Mouse (Mus musculus) megakaryocyte, embryonic 14.5 days (primary cell): ENCODE measurements around the gene Cd300c.

ENCODE experiments used
- FLI1 ChIP-seq: IDR thresholded peaks from 2 replicates; pipeline ENCODE4 v1.6.1; 2012; ENCODE audit warnings: low read length, inconsistent platforms, mixed read lengths
- GATA1 ChIP-seq: IDR thresholded peaks from 3 replicates; pipeline ENCODE4 v1.6.1; 2012; ENCODE audit warnings: mixed read lengths, low read length, inconsistent platforms, borderline replicate concordance

DNA sequence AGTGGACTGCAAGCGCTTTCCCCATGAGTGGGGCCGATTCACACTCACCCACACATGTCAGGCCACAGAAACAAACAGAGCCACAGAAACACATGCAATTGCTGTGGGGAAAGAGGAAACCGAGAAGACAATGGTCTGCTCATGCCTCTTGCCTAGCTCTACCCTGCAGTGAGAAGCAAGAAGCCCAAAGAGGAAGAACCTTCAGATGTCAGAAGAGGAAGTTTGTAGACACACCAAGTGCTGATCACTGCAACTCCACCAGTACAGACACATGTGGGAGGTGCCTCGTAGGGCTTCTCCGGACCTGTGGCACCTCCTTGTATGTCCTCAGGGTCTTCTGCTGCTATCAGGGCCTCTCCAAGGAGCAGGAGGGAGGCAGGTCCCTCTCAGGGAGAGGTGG is 35.1 kb upstream of the Cd300c start:
- TF ChIP-seq GATA1 = no peak
- no peak for TF ChIP-seq FLI1
